Mouse (Mus musculus): ENCODE measurements around the gene Cdk5rap2. TPM values are rescaled to one million over a fixed set of nuclear protein-coding genes. Genes with fewer than 3 reads are reported as not detected.
A peak's percentile ranks its signal among the peaks of the same experiment; 100 is the strongest.

Gene Cdk5rap2
- polyA plus RNA-seq (2012; rRNA removed) = 18.3 and 20.4 TPM in 2 replicates

- TF ChIP-seq POLR2A (IDR thresholded peaks at IDR 0.05; ENCODE audit: borderline replicate concordance, insufficient read depth, low read length) (0 out of 2 replicates have a peak, but pooled peaks have one; percentile 22), CTCF (IDR thresholded peaks at IDR 0.05; ENCODE audit: borderline replicate concordance, insufficient read depth, low read depth, low read length) (no peak)
- WGBS = under 1% methylated on average over 55 of the region's 55 CpGs
Observed at GRCm38 (mm10) chr4:70409994-70410721, at the start of gene Cdk5rap2. TSS of gene Cdk5rap2 (minus strand) at chr4:70410443.

GRCm38 (mm10) chr4:70452161-70452560 is 41.9 kb upstream of the Cdk5rap2 start:
- 64% methylated on average over 3 of the region's 3 CpGs for WGBS
- H3K4me1 ChIP-seq (ENCODE audit: control insufficient read depth, insufficient read depth, low read length) = no peaks in the 10 kb centered on the region
- no peak overlapping the region for H3K27ac ChIP-seq (ENCODE audit: insufficient read depth, low read length)
- no peak for TF ChIP-seq CTCF (IDR thresholded peaks at IDR 0.05; ENCODE audit: borderline replicate concordance, insufficient read depth, low read depth, low read length)
- no peak for TF ChIP-seq POLR2A (IDR thresholded peaks at IDR 0.05; ENCODE audit: borderline replicate concordance, insufficient read depth, low read length)
- no peak overlapping the region for H3K4me3 ChIP-seq (replicated peaks; ENCODE audit: insufficient read depth, low read depth, low read length)
- H3K27me3 ChIP-seq (ENCODE audit: control insufficient read depth, insufficient read depth, low read length) = no peaks in the 10 kb centered on the region
- no peak for DNase-seq

More at GRCm38 (mm10) chr4:70409994-70410721, at the start of gene Cdk5rap2:
- DNase-seq = peak; percentile 95 to 97
- Histone ChIP-seq H3K4me3 (replicated peaks; ENCODE audit: insufficient read depth, low read depth, low read length) (peak within 1 kb of the TSS; percentile 75), H3K4me1 (ENCODE audit: control insufficient read depth, insufficient read depth, low read length) (peaks cover 3% of the 10 kb centered on the region; the same call in 1 of the 2 replicates), H3K27me3 (ENCODE audit: control insufficient read depth, insufficient read depth, low read length) (no peaks in the 10 kb centered on the region), H3K27ac (ENCODE audit: insufficient read depth, low read length) (no peak within 1 kb of the TSS; the same call in 1 of the 2 replicates)

- WGBS = 0% methylated on average over 2 of the region's 2 CpGs
- Histone ChIP-seq H3K27me3 (ENCODE audit: control insufficient read depth, insufficient read depth, low read length) (no peaks in the 10 kb centered on the region), H3K4me1 (ENCODE audit: control insufficient read depth, insufficient read depth, low read length) (no peaks in the 10 kb centered on the region), H3K27ac (ENCODE audit: insufficient read depth, low read length) (no peak overlapping the region), H3K4me3 (replicated peaks; ENCODE audit: insufficient read depth, low read depth, low read length) (no peak overlapping the region)
- DNase-seq = peak; percentile 45 to 46
- peak; percentile 44; the same call in 1 of the 2 replicates for TF ChIP-seq CTCF (IDR thresholded peaks at IDR 0.05; ENCODE audit: borderline replicate concordance, insufficient read depth, low read depth, low read length)
- TF ChIP-seq POLR2A (IDR thresholded peaks at IDR 0.05; ENCODE audit: borderline replicate concordance, insufficient read depth, low read length) = no peak
Observed at GRCm38 (mm10) chr4:70451750-70452149, 41.5 kb upstream of the Cdk5rap2 start.

GRCm38 (mm10) chr4:70449668-70450067 is 39.4 kb upstream of the Cdk5rap2 start:
- TF ChIP-seq POLR2A (IDR thresholded peaks at IDR 0.05; ENCODE audit: borderline replicate concordance, insufficient read depth, low read length) (no peak), CTCF (IDR thresholded peaks at IDR 0.05; ENCODE audit: borderline replicate concordance, insufficient read depth, low read depth, low read length) (peak; percentile 13; the same call in 1 of the 2 replicates)
- H3K4me1 ChIP-seq (ENCODE audit: control insufficient read depth, insufficient read depth, low read length) = no peaks in the 10 kb centered on the region
- 94% methylated on average over 1 of the region's 1 CpGs for WGBS

GRCm38 (mm10) chr4:70446774-70447173 is 36.5 kb upstream of the Cdk5rap2 start:
- Histone ChIP-seq H3K27me3 (ENCODE audit: control insufficient read depth, insufficient read depth, low read length) (no peaks in the 10 kb centered on the region), H3K4me3 (replicated peaks; ENCODE audit: insufficient read depth, low read depth, low read length) (no peak overlapping the region), H3K4me1 (ENCODE audit: control insufficient read depth, insufficient read depth, low read length) (no peaks in the 10 kb centered on the region), H3K27ac (ENCODE audit: insufficient read depth, low read length) (no peak overlapping the region)
- DNase-seq = no peak
- TF ChIP-seq CTCF (IDR thresholded peaks at IDR 0.05; ENCODE audit: borderline replicate concordance, insufficient read depth, low read depth, low read length) (no peak), POLR2A (IDR thresholded peaks at IDR 0.05; ENCODE audit: borderline replicate concordance, insufficient read depth, low read length) (no peak)
- 89% methylated on average over 3 of the region's 3 CpGs for WGBS

More at GRCm38 (mm10) chr4:70449668-70450067, 39.4 kb upstream of the Cdk5rap2 start:
- DNase-seq = no peak
- Histone ChIP-seq H3K4me3 (replicated peaks; ENCODE audit: insufficient read depth, low read depth, low read length) (no peak overlapping the region), H3K27ac (ENCODE audit: insufficient read depth, low read length) (no peak overlapping the region), H3K27me3 (ENCODE audit: control insufficient read depth, insufficient read depth, low read length) (no peaks in the 10 kb centered on the region)

- 63% methylated on average over 2 of the region's 2 CpGs for WGBS
- no peak for TF ChIP-seq POLR2A (IDR thresholded peaks at IDR 0.05; ENCODE audit: borderline replicate concordance, insufficient read depth, low read length)
- TF ChIP-seq CTCF (IDR thresholded peaks at IDR 0.05; ENCODE audit: borderline replicate concordance, insufficient read depth, low read depth, low read length) = no peak
- no peak for DNase-seq
- H3K4me3 ChIP-seq (replicated peaks; ENCODE audit: insufficient read depth, low read depth, low read length) = no peak overlapping the region
- no peak overlapping the region for H3K27ac ChIP-seq (ENCODE audit: insufficient read depth, low read length)
- H3K4me1 ChIP-seq (ENCODE audit: control insufficient read depth, insufficient read depth, low read length) = no peaks in the 10 kb centered on the region
- H3K27me3 ChIP-seq (ENCODE audit: control insufficient read depth, insufficient read depth, low read length) = no peaks in the 10 kb centered on the region
Observed at GRCm38 (mm10) chr4:70420202-70420601, 10.0 kb upstream of the Cdk5rap2 start.

- peak in 1 of 2 experiments; percentile 53 for DNase-seq
- TF ChIP-seq CTCF (IDR thresholded peaks at IDR 0.05; ENCODE audit: borderline replicate concordance, insufficient read depth, low read depth, low read length) (no peak), POLR2A (IDR thresholded peaks at IDR 0.05; ENCODE audit: borderline replicate concordance, insufficient read depth, low read length) (no peak)
- WGBS = 16% methylated on average over 2 of the region's 2 CpGs
- Histone ChIP-seq H3K27ac (ENCODE audit: insufficient read depth, low read length) (no peak overlapping the region), H3K27me3 (ENCODE audit: control insufficient read depth, insufficient read depth, low read length) (no peaks in the 10 kb centered on the region), H3K4me1 (ENCODE audit: control insufficient read depth, insufficient read depth, low read length) (peaks cover 3% of the 10 kb centered on the region; the same call in 1 of the 2 replicates), H3K4me3 (replicated peaks; ENCODE audit: insufficient read depth, low read depth, low read length) (no peak overlapping the region)
Observed at GRCm38 (mm10) chr4:70412126-70412525, 1.9 kb upstream of the Cdk5rap2 start.

GRCm38 (mm10) chr4:70409456-70409855 is 787 bp downstream of the Cdk5rap2 start:
- no peak overlapping the region for H3K27ac ChIP-seq (ENCODE audit: insufficient read depth, low read length)
- 6% methylated on average over 9 of the region's 9 CpGs for WGBS
- no peak for TF ChIP-seq CTCF (IDR thresholded peaks at IDR 0.05; ENCODE audit: borderline replicate concordance, insufficient read depth, low read depth, low read length)
- no peak for TF ChIP-seq POLR2A (IDR thresholded peaks at IDR 0.05; ENCODE audit: borderline replicate concordance, insufficient read depth, low read length)
- H3K27me3 ChIP-seq (ENCODE audit: control insufficient read depth, insufficient read depth, low read length) = no peaks in the 10 kb centered on the region
- DNase-seq = peak in 1 of 2 experiments; percentile 13
- peaks cover 3% of the 10 kb centered on the region; the same call in 1 of the 2 replicates for H3K4me1 ChIP-seq (ENCODE audit: control insufficient read depth, insufficient read depth, low read length)
- peak overlapping the region; percentile 39 for H3K4me3 ChIP-seq (replicated peaks; ENCODE audit: insufficient read depth, low read depth, low read length)

All from cerebellum, adult 2 months (tissue).